Mouse (Mus musculus): ENCODE data around the gene Rasgrp1.

Rasgrp1 gene

GRCm38 (mm10) chr2:117342547-117343239 lies at the start of gene Rasgrp1:
Gene Rasgrp1, minus strand, starts transcription at chr2:117343001.
- in situ Hi-C loops (cut with MboI; ENCODE audit: low sequenced_read_pairs), result no loop called here

GRCm38 (mm10) chr2:117389925-117390892 lies 47.4 kb upstream of the Rasgrp1 start:
- in situ Hi-C loops (cut with MboI; ENCODE audit: low sequenced_read_pairs), result no loop called here

GRCm38 (mm10) chr2:117389460-117389859 lies 46.7 kb upstream of the Rasgrp1 start:
- in situ Hi-C loops (cut with MboI; ENCODE audit: low sequenced_read_pairs), result no loop called here

- in situ Hi-C loops (cut with MboI; ENCODE audit: low sequenced_read_pairs), result no loop called here
Measured at GRCm38 (mm10) chr2:117388121-117388520, 45.3 kb upstream of the Rasgrp1 start.

- in situ Hi-C loops (cut with MboI; ENCODE audit: low sequenced_read_pairs), result no loop called here
Measured at GRCm38 (mm10) chr2:117386981-117387705, 44.3 kb upstream of the Rasgrp1 start.

- in situ Hi-C loops (cut with MboI; ENCODE audit: low sequenced_read_pairs), result no loop called here
Measured at GRCm38 (mm10) chr2:117386036-117386590, 43.3 kb upstream of the Rasgrp1 start.

GRCm38 (mm10) chr2:117381314-117381713 lies 38.5 kb upstream of the Rasgrp1 start:
- in situ Hi-C loops (cut with MboI; ENCODE audit: low sequenced_read_pairs), result no loop called here

GRCm38 (mm10) chr2:117374293-117374830 lies 31.6 kb upstream of the Rasgrp1 start:
- in situ Hi-C loops (cut with MboI; ENCODE audit: low sequenced_read_pairs), result no loop called here

- in situ Hi-C loops (cut with MboI; ENCODE audit: low sequenced_read_pairs), result no loop called here
Measured at GRCm38 (mm10) chr2:117371706-117372105, 28.9 kb upstream of the Rasgrp1 start.

- in situ Hi-C loops (cut with MboI; ENCODE audit: low sequenced_read_pairs), result no loop called here
Measured at GRCm38 (mm10) chr2:117366478-117366877, 23.7 kb upstream of the Rasgrp1 start.

GRCm38 (mm10) chr2:117364056-117364455 lies 21.3 kb upstream of the Rasgrp1 start:
- in situ Hi-C loops (cut with MboI; ENCODE audit: low sequenced_read_pairs), result no loop called here

GRCm38 (mm10) chr2:117357939-117358338 lies 15.1 kb upstream of the Rasgrp1 start:
- in situ Hi-C loops (cut with MboI; ENCODE audit: low sequenced_read_pairs), result no loop called here

- in situ Hi-C loops (cut with MboI; ENCODE audit: low sequenced_read_pairs), result no loop called here
Measured at GRCm38 (mm10) chr2:117352305-117353123, 9.7 kb upstream of the Rasgrp1 start.

GRCm38 (mm10) chr2:117350138-117350537 lies 7.3 kb upstream of the Rasgrp1 start:
- in situ Hi-C loops (cut with MboI; ENCODE audit: low sequenced_read_pairs), result no loop called here

- in situ Hi-C loops (cut with MboI; ENCODE audit: low sequenced_read_pairs), result no loop called here
Measured at GRCm38 (mm10) chr2:117343240-117343624, 431 bp upstream of the Rasgrp1 start.

GRCm38 (mm10) chr2:117342090-117342546 lies 683 bp downstream of the Rasgrp1 start:
- in situ Hi-C loops (cut with MboI; ENCODE audit: low sequenced_read_pairs), result no loop called here

GRCm38 (mm10) chr2:117338501-117338900 lies 4.3 kb downstream of the Rasgrp1 start:
- in situ Hi-C loops (cut with MboI; ENCODE audit: low sequenced_read_pairs), result no loop called here

- in situ Hi-C loops (cut with MboI; ENCODE audit: low sequenced_read_pairs), result no loop called here
Measured at GRCm38 (mm10) chr2:117337902-117338301, 4.9 kb downstream of the Rasgrp1 start.

- in situ Hi-C loops (cut with MboI; ENCODE audit: low sequenced_read_pairs), result no loop called here
Measured at GRCm38 (mm10) chr2:117336946-117337665, 5.7 kb downstream of the Rasgrp1 start.
